31 mouse cellular contexts compared by ENCODE assay signal in the genomic region with DNA sequence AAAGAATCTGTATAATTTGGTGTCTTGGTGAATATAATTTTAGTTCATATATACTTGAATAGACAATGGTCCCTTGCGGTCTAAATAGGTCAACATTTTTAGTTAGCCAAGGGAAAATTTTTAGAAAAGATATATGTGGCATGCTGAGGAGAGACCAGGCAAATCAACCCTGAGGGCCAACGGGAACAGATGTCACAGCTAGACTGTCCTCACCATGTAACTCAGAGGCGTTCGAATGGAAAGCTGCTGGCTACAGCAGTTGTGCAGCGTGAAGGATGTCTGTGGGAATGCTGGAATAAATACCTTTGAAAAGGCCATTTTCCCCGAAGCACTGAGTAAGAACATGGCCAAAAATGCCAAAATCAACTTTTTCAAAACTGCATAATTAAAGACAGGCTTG.
DNase-seq lines count a peak whose midpoint lies in the region; ATAC-seq lines count a peak whose summit lies in the region.
"Had no signal": no experiment of that assay in that cellular context is flagged by ENCODE, and none has a peak within 500 bp of the region (broad histone marks: within the 10 kb centered on the region; RNA-seq: fewer than 3 reads in every experiment).

No protein-coding gene starts in this region.

- ATAC-seq in frontal cortex, adult (ENCODE audit: low TSS enrichment) = peak; percentile 63
- ATAC-seq in neural tube, embryonic 15.5 days (ENCODE audit: low FRiP score) = 0 out of 2 replicates have a peak, but pooled peaks have one; percentile 18
- ATAC-seq: forebrain, postnatal 0 days; Patski had no signal

- 67% methylated on average over 6 of the region's 6 CpGs for WGBS in neural tube, embryonic 15.5 days

- no peaks in the 10 kb centered on the region for H3K9me3 ChIP-seq in neural tube, embryonic 15.5 days (replicated peaks)
- H3K9me3 ChIP-seq: embryonic facial prominence, embryonic 10.5 days; embryonic facial prominence, embryonic 15.5 days; forebrain, embryonic 12.5 days; heart, embryonic 12.5 days; hindbrain, embryonic 15.5 days; kidney, embryonic 15.5 days; limb, embryonic 13.5 days; midbrain, embryonic 12.5 days; neural tube, embryonic 12.5 days; stomach, embryonic 15.5 days had no signal

- no peak overlapping the region for H3K9ac ChIP-seq in neural tube, embryonic 15.5 days (replicated peaks)
- H3K9ac ChIP-seq: embryonic facial prominence, embryonic 15.5 days; forebrain, embryonic 12.5 days; forebrain, postnatal 0 days; heart, embryonic 12.5 days; hindbrain, embryonic 15.5 days; kidney, embryonic 15.5 days; limb, embryonic 13.5 days; midbrain, embryonic 12.5 days; neural tube, embryonic 12.5 days; stomach, embryonic 15.5 days had no signal

- no peaks in the 10 kb centered on the region for H3K36me3 ChIP-seq in neural tube, embryonic 15.5 days
- H3K36me3 ChIP-seq: embryonic facial prominence, embryonic 10.5 days; embryonic facial prominence, embryonic 15.5 days; forebrain, embryonic 12.5 days; heart, embryonic 12.5 days; hindbrain, embryonic 15.5 days; kidney, embryonic 15.5 days; limb, embryonic 13.5 days; midbrain, embryonic 12.5 days; neural tube, embryonic 12.5 days; stomach, embryonic 15.5 days had no signal

- H3K4me2 ChIP-seq in neural tube, embryonic 15.5 days = no peak overlapping the region
- H3K4me2 ChIP-seq: embryonic facial prominence, embryonic 15.5 days; forebrain, embryonic 12.5 days; heart, embryonic 12.5 days; hindbrain, embryonic 15.5 days; kidney, embryonic 15.5 days; limb, embryonic 13.5 days; liver, embryonic 11.5 days; midbrain, embryonic 12.5 days; neural tube, embryonic 12.5 days; stomach, embryonic 15.5 days had no signal

- no peak overlapping the region for H3K27ac ChIP-seq in neural tube, embryonic 15.5 days (replicated peaks)
- H3K27ac ChIP-seq: embryonic facial prominence, embryonic 10.5 days; embryonic facial prominence, embryonic 15.5 days; forebrain, embryonic 12.5 days; hindbrain, embryonic 15.5 days; kidney, embryonic 15.5 days; layer of hippocampus, adult 2 months; left cerebral cortex, adult 2 months; limb, embryonic 13.5 days; midbrain, embryonic 12.5 days; neural tube, embryonic 12.5 days; stomach, embryonic 15.5 days had no signal

- no peak for DNase-seq in frontal cortex, postnatal 36 days (ENCODE audit: low spot score in 2 of 2)
- DNase-seq in neural tube, embryonic 10.5 days (ENCODE audit: extremely low spot score, low spot score) = no peak
- DNase-seq in cerebellum, adult 8-10 months = peak; percentile 33
- DNase-seq in cerebellum, postnatal 36 days = peak; percentile 26 to 40
- DNase-seq in lung, adult 18-20 months = no peak
- DNase-seq in left cerebral cortex, adult 8-10 months (ENCODE audit: low spot score in 2 of 2) = no peak
- DNase-seq: adrenal gland, postnatal 14 days; forebrain, postnatal 0 days; gastrocnemius, postnatal 25 days; heart, adult 18-20 months; heart, postnatal 4 days; kidney, adult 18-20 months; kidney, postnatal 36 days; lung, postnatal 36 days; right cerebral cortex, postnatal 25 days had no signal

- H3K27me3 ChIP-seq in neural tube, embryonic 15.5 days (replicated peaks) = no peaks in the 10 kb centered on the region
- H3K27me3 ChIP-seq: embryonic facial prominence, embryonic 15.5 days; forebrain, embryonic 12.5 days; heart, embryonic 12.5 days; hindbrain, embryonic 15.5 days; kidney, embryonic 15.5 days; limb, embryonic 13.5 days; midbrain, embryonic 12.5 days; neural tube, embryonic 12.5 days; Patski; stomach, embryonic 15.5 days had no signal

- no peaks in the 10 kb centered on the region for H3K4me1 ChIP-seq in neural tube, embryonic 15.5 days
- H3K4me1 ChIP-seq: embryonic facial prominence, embryonic 10.5 days; embryonic facial prominence, embryonic 15.5 days; forebrain, embryonic 12.5 days; heart, embryonic 12.5 days; hindbrain, embryonic 15.5 days; kidney, embryonic 15.5 days; limb, embryonic 13.5 days; midbrain, embryonic 12.5 days; neural tube, embryonic 12.5 days; stomach, embryonic 15.5 days had no signal

- H3K4me3 ChIP-seq in neural tube, embryonic 15.5 days (replicated peaks) = no peak overlapping the region
- H3K4me3 ChIP-seq: embryonic facial prominence, embryonic 10.5 days; embryonic facial prominence, embryonic 15.5 days; forebrain, embryonic 12.5 days; heart, embryonic 12.5 days; hindbrain, embryonic 15.5 days; kidney, embryonic 15.5 days; layer of hippocampus, adult 2 months; left cerebral cortex, adult 2 months; limb, embryonic 13.5 days; midbrain, embryonic 12.5 days; neural tube, embryonic 12.5 days; stomach, embryonic 15.5 days had no signal

Comparison
In these comparisons a context has a peak if more than half of its experiments do, and no peak if none do; other contexts are left out.
1. DNase-seq: peak in cerebellum, adult 8-10 months (single experiment) and cerebellum, postnatal 36 days (2 of 2); none in frontal cortex, postnatal 36 days (0 of 2), neural tube, embryonic 10.5 days (single experiment), lung, adult 18-20 months (0 of 2) and left cerebral cortex, adult 8-10 months (0 of 2).